Mouse (Mus musculus) retina, postnatal 1 day (tissue): ENCODE data around the gene Ptprd.

ENCODE experiments used
- DNase-seq: peaks from one replicate; pipeline ENCODE4 v3.0.0-alpha.2; 2012

Ptprd gene

DNA sequence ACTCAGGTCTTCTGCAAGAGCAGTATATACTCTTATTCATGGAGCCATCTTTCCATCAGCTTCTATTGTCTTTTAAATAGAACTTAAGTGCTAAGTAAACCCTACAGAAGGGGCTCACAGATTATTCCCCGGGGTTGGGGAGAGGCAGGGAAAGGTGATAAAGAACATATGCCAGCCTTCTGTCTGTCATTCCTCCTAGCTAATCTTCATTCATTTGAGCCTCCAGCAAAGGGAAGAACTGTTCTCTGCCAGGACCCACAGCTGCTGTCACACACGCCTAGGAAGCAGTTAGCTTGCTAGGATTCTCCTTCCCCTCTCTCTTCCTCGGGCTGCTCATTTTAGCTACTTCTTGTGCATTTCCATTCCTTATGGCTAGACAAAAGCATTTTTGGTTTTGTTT is 2205.0 kb downstream of the Ptprd start:
- no peak for DNase-seq

DNA sequence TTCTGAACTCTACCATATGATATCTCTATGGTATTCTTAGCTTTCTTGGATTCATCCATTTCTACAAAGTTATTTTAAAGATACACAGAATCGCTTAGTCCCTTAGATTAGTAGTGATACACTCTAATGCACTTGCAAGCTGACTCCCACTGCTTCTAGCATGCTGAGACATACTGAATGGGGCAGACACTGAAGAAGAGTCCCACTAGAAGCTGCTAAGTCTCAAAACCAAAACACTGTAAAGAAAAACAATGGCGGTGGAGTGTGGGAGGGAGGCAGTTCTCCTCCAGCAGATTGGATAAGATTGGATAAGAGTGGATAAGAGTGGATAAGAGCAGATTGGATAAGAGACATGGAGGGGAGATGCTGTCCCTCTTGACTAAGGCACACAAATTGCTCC is 2207.6 kb downstream of the Ptprd start:
- no peak for DNase-seq

DNA sequence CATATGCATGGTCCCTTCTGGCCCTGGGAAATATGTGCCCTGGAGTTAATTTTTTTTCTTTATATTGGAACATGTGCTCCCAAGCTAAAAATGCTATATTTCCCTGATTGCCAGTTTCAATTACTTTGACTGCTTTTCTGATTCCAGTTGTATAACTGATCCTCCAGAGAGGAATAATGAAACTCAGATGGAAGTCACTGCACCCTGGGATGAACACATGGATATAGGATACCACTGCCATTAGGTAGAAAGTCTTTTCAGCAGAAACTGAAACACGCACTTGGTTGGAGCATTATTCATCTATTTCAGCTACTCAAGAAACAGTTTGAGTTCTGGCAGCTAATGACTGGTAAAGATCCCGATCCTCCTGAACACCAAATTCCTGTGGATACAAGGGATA is 2211.5 kb downstream of the Ptprd start:
- DNase-seq, result no peak

DNA sequence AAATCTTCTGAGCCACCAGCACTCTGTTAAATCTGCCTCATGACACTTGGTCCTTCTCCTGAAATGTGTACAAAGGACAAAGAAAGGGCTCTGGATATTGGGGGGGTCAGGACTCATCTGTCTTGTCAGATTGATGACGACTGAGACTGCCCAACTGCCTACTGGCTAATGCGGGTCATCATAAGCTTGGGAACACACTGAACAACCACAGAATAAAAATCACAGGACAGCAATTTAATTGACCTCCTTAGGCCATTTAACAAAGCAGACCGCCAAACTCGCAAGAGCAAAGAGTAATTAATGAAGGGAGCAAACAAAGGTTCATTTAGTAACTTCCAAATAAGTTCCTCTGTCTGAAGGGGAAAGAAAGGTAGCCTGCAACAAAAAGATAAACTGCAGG is 2215.9 kb downstream of the Ptprd start:
- DNase-seq, result peak; percentile 88

DNA sequence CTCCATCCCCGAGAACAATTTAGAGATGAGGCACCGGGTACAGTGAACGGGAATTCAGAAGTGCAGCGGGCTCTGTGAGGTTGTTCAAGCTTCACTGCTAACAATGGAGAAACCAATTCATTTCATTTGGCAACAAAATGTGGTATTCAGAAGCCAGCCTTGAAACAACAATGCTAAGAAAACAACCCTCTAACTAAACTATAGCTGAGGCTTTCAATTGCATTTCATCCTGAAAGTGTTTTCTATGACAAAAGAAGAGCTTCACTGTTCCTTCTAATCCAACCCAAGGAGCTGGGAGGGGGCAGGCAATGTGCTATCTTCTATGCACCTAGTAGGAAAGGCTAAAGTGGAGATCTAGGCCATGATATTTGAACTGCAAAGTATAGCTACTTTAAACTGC is 2217.2 kb downstream of the Ptprd start:
- DNase-seq, result no peak

GRCm38 (mm10) chr4:75993092-75993491 is 2218.7 kb downstream of the Ptprd start:
- DNase-seq, result no peak

DNA sequence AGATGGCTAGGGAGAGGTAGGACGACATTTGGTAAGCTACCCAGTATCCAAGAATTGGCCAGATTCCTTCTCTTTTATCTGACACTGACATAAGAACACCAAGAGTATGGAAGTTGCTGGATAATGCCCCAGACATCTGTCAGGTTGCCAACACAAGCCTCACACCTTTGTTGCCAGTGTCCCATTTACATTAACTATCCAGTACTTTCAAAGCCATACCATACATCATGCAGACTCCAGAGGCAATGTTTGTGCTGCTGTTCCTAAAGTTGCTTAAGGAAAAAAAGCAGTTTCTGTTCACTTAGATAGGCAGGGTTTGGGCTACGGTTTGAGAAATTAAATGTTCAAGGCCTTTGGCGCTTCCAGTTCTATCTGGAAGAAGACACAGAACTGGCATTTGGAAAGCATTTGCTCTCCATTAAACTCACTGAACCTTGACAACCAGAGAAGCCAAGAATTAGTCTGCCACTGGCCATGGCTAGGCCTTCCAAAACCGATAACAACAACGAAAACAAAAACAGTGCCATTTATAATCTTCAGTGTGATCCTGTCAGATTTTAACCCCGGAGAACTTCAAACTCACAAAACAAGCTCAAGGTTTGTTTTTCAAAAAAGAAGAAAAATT is 2220.0 kb downstream of the Ptprd start:
- no peak for DNase-seq

- no peak for DNase-seq
These were observed 2237.0 kb downstream of the Ptprd start for GRCm38 (mm10) chr4:75974728-75975127.

GRCm38 (mm10) chr4:75973322-75973721 is 2238.4 kb downstream of the Ptprd start:
- no peak for DNase-seq

DNA sequence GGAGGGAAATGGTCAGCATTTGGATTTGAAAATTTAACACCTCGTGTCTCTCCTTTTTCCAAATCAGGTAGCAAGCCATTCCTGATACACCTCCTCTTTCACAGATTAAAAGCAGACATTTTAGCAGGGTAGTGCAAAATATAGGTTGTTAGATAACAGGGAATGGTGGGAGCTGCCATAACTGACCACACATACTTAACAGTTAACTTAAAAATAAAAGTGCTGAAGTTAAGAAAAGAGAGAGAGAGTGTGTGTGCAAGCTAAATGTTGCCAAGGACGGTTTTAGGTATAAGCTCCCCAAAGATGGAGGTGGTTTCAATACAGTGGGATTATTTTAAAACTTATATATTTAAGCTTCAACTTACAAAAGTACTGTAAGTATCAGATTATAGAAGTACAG is 2241.8 kb downstream of the Ptprd start:
- no peak for DNase-seq

DNA sequence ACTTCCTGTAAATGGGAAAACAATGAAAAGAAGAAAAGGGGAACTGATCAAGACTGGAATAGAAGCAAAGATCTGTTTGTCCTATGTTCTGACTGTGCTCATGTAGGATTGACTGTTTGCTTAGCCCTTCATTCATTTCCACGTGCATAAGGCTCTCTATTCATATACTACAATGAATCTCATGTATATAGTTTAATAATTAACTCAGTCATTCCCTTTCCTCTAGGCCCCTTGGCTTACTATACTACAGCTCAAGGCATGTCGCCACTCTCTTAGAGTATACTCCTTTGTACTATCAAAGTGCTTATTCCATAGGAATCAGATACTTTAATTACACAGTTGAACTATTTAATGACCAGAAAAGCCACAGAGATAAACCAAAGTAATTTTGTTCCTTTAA is 2243.1 kb downstream of the Ptprd start:
- DNase-seq, result no peak

DNA sequence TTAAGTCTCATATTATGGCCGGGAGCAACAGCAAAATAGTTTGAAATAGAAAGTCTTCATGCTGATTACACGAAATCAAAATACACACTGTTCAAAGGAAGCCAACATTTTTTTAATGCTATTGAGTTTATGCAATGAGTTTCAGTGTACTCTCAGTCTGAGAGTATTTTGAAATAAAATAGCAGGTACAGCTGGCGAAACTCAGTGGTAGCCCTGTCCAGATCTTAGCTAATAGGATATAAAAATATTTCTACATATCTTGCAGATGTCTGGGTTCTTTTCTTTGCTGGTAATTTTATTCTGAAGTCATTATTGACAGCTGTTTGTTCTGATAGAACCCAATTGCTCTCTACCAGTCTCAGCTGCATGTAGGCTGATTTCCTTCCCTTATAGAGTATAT is 2246.0 kb downstream of the Ptprd start:
- DNase-seq, result no peak

DNA sequence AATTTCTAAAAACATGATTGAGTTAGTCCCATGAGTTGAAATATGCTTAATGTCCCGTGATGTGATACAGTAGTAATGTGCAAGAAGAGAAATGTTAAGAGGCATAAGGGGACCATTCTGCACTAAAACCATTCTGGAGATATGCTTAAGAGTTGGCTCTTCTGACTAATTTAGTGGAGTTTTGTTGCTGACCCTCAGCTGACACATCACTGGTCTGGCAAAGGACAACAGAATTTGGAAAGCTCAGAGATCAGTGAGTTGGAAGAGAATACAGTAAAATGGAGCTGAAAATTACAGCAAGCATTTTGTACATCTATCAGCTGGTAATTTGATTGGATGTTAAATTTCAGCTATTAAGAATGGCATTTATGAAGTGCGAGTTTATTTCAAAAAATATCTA is 2248.8 kb downstream of the Ptprd start:
- no peak for DNase-seq

GRCm38 (mm10) chr4:75961865-75962264 is 2249.9 kb downstream of the Ptprd start:
- no peak for DNase-seq

DNA sequence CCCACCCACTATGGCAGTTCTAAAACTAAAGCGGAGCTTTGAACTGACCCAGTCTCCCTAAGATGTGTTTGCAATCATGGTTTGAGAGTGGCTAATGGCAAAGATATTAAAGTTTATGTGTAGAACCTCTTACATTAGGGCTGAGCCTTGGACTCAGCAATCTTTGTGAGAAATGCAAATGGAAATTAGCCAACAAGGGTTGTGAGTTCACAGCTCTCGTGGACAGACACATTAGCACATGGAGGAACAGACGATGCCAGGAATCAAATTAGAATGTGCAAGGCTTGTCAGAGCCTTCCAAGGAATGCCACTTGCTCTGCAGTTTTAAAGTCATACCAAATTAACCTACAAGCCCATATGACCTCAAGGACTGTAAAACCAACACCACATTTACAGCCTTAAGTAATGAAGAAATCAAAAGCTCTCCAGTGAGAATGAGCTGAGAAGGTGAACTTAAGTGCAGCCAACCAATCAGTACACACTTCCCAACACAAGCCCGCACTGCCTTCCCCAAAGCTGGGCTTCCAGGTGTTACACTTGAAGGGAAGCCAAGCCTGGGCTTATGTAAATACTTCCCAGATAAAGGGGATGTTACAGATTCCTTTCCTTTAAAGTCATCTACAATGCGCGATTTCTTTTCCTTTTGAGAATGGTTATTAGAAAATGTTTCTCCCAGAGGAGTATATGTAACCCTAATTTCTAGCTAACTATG is 2258.3 kb downstream of the Ptprd start:
- DNase-seq, result no peak

GRCm38 (mm10) chr4:75950582-75950981 is 2261.2 kb downstream of the Ptprd start:
- no peak for DNase-seq

DNA sequence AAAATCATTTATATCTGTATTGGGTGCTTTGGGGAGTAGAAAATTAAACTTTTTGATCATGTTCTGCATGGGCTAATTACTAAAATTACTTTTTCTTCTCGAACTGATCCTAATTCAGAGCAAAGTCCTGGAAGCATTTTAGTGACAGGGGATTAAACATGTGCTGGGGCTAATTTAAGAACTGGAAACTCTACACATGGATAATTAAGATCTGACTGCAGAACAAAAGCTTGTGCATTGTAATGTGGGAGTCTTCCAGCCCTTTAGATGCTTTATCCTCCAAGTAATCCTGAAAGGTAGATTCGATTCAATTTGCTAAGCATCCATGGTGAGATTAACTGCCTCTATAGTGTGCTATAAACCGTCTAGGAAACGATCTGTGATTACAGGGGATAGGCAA is 2316.9 kb downstream of the Ptprd start:
- DNase-seq, result peak; percentile 24
